Mouse (Mus musculus): Measurements from ENCODE around the gene Nedd4. TPM values are rescaled to one million over a fixed set of nuclear protein-coding genes. Genes with fewer than 3 reads are reported as not detected.
A peak's percentile ranks its signal among the peaks of the same experiment; 100 is the strongest.
"Not testable (repeated sequence)": the region's sequence is repeated elsewhere in the genome, so short reads cannot be mapped to it uniquely, and the experiment has no call there.

Gene Nedd4
- polyA plus RNA-seq, 1 experiment from 2014 or later: 195 TPM

- Histone ChIP-seq H3K9ac (ENCODE audit: low read length) (no peak overlapping the region), H3K27ac (replicated peaks) (0 out of 2 replicates have a peak overlapping the region, but pooled peaks have one; percentile 24), H3K4me1 (replicated peaks; ENCODE audit: control insufficient read depth, insufficient read depth) (0 out of 2 replicates have a peak, but pooled peaks cover 4% of the 10 kb centered on the region), H3K4me3 (ENCODE audit: low read depth, low read length) (no peak overlapping the region), H3K9me3 (ENCODE audit: control insufficient read depth, low read length) (no peaks in the 10 kb centered on the region), H3K27me3 (ENCODE audit: control insufficient read depth, insufficient read depth, low read length) (no peaks in the 10 kb centered on the region), H3K4me2 (replicated peaks; ENCODE audit: low read depth) (peak overlapping the region; percentile 48), H3K36me3 (ENCODE audit: control insufficient read depth, insufficient read depth, low read length) (peaks cover 2% of the 10 kb centered on the region)
- ATAC-seq (ENCODE audit: low FRiP score, low TSS enrichment) (no peak), DNase-seq (ENCODE audit: low spot score) (no peak)
- 28% methylated on average over 7 of the region's 7 CpGs for WGBS
- TF ChIP-seq EP300 (optimal IDR thresholded peaks at IDR 0.05) (no peak), CTCF (IDR thresholded peaks at IDR 0.05; ENCODE audit: low read depth) (no peak)
Measured at GRCm38 (mm10) chr9:72665517-72665916, 3.4 kb downstream of the Nedd4 start.

DNA sequence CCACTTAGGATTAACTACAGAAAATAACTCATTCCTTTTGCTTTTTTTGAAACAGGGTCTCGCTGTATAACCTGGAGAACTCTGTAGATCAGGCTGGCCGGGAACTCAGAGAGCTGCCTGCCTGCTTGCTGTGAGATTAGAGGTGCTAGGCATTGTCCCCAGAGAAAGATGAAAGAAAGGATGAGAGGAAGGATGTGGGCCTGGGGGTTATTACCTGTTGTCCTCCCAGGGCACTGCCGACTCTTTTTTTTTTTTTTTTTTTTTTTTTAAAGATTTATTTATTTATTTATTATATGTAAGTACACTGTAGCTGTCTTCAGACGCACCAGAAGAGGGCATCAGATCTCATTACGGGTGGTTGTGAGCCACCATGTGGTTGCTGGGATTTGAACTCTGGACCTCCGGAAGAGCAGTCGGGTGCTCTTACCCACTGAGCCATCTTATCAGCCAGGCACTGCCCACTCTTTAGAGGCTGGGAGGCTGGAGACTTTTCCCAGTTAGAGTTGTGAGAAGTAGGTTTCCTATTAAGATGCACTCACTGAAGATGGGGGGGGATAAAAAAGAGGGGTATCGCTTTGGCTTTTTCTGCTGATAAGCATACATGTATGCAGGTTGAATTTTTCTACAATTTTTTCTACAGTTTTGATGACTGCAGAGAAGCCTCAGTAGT is 4.3 kb downstream of the Nedd4 start:
- not testable (repeated sequence) for H3K36me3 ChIP-seq (ENCODE audit: control insufficient read depth, insufficient read depth, low read length); ATAC-seq (ENCODE audit: low FRiP score, low TSS enrichment)

GRCm38 (mm10) chr9:72667126-72667525 is 5.0 kb downstream of the Nedd4 start:
- no peaks in the 10 kb centered on the region for H3K9me3 ChIP-seq (ENCODE audit: control insufficient read depth, low read length)
- no peak overlapping the region for H3K9ac ChIP-seq (ENCODE audit: low read length)
- H3K27ac ChIP-seq (replicated peaks): no peak overlapping the region
- WGBS: 53% methylated on average over 3 of the region's 3 CpGs
- no peak for TF ChIP-seq CTCF (IDR thresholded peaks at IDR 0.05; ENCODE audit: low read depth)
- TF ChIP-seq EP300 (optimal IDR thresholded peaks at IDR 0.05): no peak
- H3K36me3 ChIP-seq (ENCODE audit: control insufficient read depth, insufficient read depth, low read length): peaks cover 8% of the 10 kb centered on the region
- no peak overlapping the region for H3K4me2 ChIP-seq (replicated peaks; ENCODE audit: low read depth)
- H3K4me1 ChIP-seq (replicated peaks; ENCODE audit: control insufficient read depth, insufficient read depth): 0 out of 2 replicates have a peak, but pooled peaks cover 4% of the 10 kb centered on the region
- no peaks in the 10 kb centered on the region for H3K27me3 ChIP-seq (ENCODE audit: control insufficient read depth, insufficient read depth, low read length)
- H3K4me3 ChIP-seq (ENCODE audit: low read depth, low read length): no peak overlapping the region
- DNase-seq (ENCODE audit: low spot score) (no peak), ATAC-seq (ENCODE audit: low FRiP score, low TSS enrichment) (no peak)

More for the DNA sequence above, 4.3 kb downstream of the Nedd4 start:
- 66% methylated on average over 6 of the region's 8 CpGs for WGBS
- not testable (repeated sequence) for H3K4me3 ChIP-seq (ENCODE audit: low read depth, low read length); H3K4me1 ChIP-seq (replicated peaks; ENCODE audit: control insufficient read depth, insufficient read depth); H3K9me3 ChIP-seq (ENCODE audit: control insufficient read depth, low read length); H3K27me3 ChIP-seq (ENCODE audit: control insufficient read depth, insufficient read depth, low read length); H3K27ac ChIP-seq (replicated peaks); H3K4me2 ChIP-seq (replicated peaks; ENCODE audit: low read depth); DNase-seq (ENCODE audit: low spot score); H3K9ac ChIP-seq (ENCODE audit: low read length)

DNA sequence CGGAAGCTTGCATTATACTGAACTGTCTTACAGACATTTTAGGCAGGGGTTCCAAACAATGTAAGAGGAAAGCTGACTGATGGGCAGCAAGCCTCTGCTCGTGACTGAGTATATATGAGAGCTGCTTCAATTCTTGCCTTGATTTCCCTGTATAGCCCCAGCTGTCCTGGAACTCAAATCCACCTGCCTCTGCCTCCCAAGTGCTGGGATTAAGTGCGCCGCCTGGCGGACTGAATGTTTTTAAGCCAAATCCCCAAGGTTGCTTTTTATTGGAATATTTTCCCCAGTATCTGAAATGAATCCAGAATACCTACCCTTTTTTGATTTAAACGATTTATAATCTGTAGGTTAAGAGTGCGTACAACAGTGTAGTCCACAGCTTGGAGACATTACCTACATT is 7.2 kb downstream of the Nedd4 start:
- 71% methylated on average over 7 of the region's 7 CpGs for WGBS
- ATAC-seq (ENCODE audit: low FRiP score, low TSS enrichment) (no peak), DNase-seq (ENCODE audit: low spot score) (no peak)
- Histone ChIP-seq H3K9me3 (ENCODE audit: control insufficient read depth, low read length) (no peaks in the 10 kb centered on the region), H3K27me3 (ENCODE audit: control insufficient read depth, insufficient read depth, low read length) (no peaks in the 10 kb centered on the region), H3K9ac (ENCODE audit: low read length) (no peak overlapping the region), H3K4me3 (ENCODE audit: low read depth, low read length) (no peak overlapping the region), H3K36me3 (ENCODE audit: control insufficient read depth, insufficient read depth, low read length) (peaks cover 15% of the 10 kb centered on the region), H3K4me1 (replicated peaks; ENCODE audit: control insufficient read depth, insufficient read depth) (0 out of 2 replicates have a peak, but pooled peaks cover under 1% of the 10 kb centered on the region), H3K4me2 (replicated peaks; ENCODE audit: low read depth) (no peak overlapping the region), H3K27ac (replicated peaks) (no peak overlapping the region)
- TF ChIP-seq CTCF (IDR thresholded peaks at IDR 0.05; ENCODE audit: low read depth) (peak; percentile 45), EP300 (optimal IDR thresholded peaks at IDR 0.05) (no peak)

DNA sequence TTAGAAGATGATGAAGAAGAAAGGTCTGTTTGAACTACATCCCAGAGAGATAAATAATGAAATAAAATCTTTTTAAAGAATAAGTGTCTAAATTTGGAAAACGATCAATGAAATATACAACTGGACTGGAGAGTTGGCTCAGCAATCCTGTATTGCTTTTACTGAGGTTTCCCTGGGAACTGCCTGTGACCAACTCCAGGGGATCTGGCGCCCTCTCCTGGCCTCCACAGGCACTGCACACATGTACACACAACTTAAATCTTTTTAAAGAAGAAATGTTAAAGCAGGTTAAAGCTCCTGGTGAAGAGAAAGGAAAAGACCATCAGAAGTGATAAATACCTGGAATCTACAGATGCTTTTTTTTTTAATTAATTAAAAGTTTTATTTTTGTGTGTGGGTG is 10.2 kb downstream of the Nedd4 start:
- no peak overlapping the region for H3K4me2 ChIP-seq (replicated peaks; ENCODE audit: low read depth)
- 13% methylated on average over 2 of the region's 2 CpGs for WGBS
- H3K4me1 ChIP-seq (replicated peaks; ENCODE audit: control insufficient read depth, insufficient read depth): no peaks in the 10 kb centered on the region
- H3K27me3 ChIP-seq (ENCODE audit: control insufficient read depth, insufficient read depth, low read length): no peaks in the 10 kb centered on the region
- no peak overlapping the region for H3K9ac ChIP-seq (ENCODE audit: low read length)
- no peak; the same call in 1 of the 2 replicates for ATAC-seq (ENCODE audit: low FRiP score, low TSS enrichment)
- peak; percentile 86 for DNase-seq (ENCODE audit: low spot score)
- TF ChIP-seq EP300 (optimal IDR thresholded peaks at IDR 0.05): no peak
- TF ChIP-seq CTCF (IDR thresholded peaks at IDR 0.05; ENCODE audit: low read depth): peak; percentile 97
- no peaks in the 10 kb centered on the region for H3K9me3 ChIP-seq (ENCODE audit: control insufficient read depth, low read length)
- H3K36me3 ChIP-seq (ENCODE audit: control insufficient read depth, insufficient read depth, low read length): peaks cover 26% of the 10 kb centered on the region
- no peak overlapping the region for H3K27ac ChIP-seq (replicated peaks)
- no peak overlapping the region for H3K4me3 ChIP-seq (ENCODE audit: low read depth, low read length)

DNA sequence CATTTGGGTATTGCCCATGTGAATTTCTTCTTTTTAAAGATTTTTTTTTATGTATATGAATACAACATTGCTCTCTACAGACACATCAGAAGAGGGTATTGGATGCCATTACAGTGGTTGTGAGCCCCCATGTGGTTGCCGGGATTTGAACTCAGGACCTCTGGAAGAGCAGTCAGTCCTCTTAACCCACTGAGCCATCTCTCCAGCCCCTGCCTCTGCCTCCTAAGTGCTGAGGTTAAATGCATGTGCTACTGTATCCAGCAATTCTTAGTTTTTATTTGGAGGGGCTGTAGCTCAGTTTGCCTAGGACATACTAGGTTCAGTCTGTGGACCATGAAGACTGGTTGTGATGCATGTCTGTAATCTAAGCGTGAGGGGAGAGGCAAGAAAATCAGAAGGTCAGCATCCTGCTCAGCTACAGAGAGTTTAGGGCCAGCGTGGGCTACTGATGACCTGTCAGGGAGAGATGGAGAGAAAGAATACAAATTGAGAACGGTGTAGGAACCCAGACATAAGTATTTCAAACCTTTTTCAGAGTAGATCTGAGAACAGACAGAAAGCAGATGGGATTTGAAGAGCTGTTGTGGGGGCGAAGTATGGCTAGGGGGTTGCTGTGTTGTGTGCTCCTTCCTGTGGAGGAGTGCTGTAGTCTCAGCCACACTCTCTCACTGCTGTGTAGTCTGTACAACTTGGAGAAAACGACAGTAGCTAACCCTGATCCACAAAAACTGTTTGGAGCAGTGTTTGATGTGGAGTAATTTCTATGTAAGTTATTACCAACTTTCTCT is 13.0 kb downstream of the Nedd4 start:
- H3K27ac ChIP-seq (replicated peaks): no peak overlapping the region
- DNase-seq (ENCODE audit: low spot score): no peak
- 85% methylated on average over 6 of the region's 6 CpGs for WGBS
- no peaks in the 10 kb centered on the region for H3K9me3 ChIP-seq (ENCODE audit: control insufficient read depth, low read length)
- TF ChIP-seq CTCF (IDR thresholded peaks at IDR 0.05; ENCODE audit: low read depth) (no peak), EP300 (optimal IDR thresholded peaks at IDR 0.05) (no peak)
- no peaks in the 10 kb centered on the region for H3K4me1 ChIP-seq (replicated peaks; ENCODE audit: control insufficient read depth, insufficient read depth)
- ATAC-seq (ENCODE audit: low FRiP score, low TSS enrichment): no peak
- no peak overlapping the region for H3K9ac ChIP-seq (ENCODE audit: low read length)
- no peaks in the 10 kb centered on the region for H3K27me3 ChIP-seq (ENCODE audit: control insufficient read depth, insufficient read depth, low read length)
- peaks cover 40% of the 10 kb centered on the region for H3K36me3 ChIP-seq (ENCODE audit: control insufficient read depth, insufficient read depth, low read length)
- H3K4me3 ChIP-seq (ENCODE audit: low read depth, low read length): no peak overlapping the region
- no peak overlapping the region for H3K4me2 ChIP-seq (replicated peaks; ENCODE audit: low read depth)
